Comparison of ENCODE assay signal across 8 mouse cellular contexts in genomic region chr12:52895672-52896460, GRCm38 (mm10).
DNase-seq lines count a peak whose midpoint lies in the region; ATAC-seq lines count a peak whose summit lies in the region.

No protein-coding gene starts in this region.

- H3K27ac ChIP-seq in embryonic facial prominence, embryonic 14.5 days (replicated peaks; ENCODE audit: low read depth, low read length): no peak overlapping the region
- peak overlapping the region; percentile 68 for H3K27ac ChIP-seq in heart, embryonic 15.5 days
- no peak overlapping the region for H3K27ac ChIP-seq in lung, embryonic 16.5 days (ENCODE audit: low read length)

- 25% methylated on average over 5 of the region's 6 CpGs for WGBS in embryonic facial prominence, embryonic 14.5 days
- WGBS in heart, embryonic 15.5 days: 19% methylated on average over 5 of the region's 6 CpGs
- 24% methylated on average over 5 of the region's 6 CpGs for WGBS in lung, embryonic 16.5 days

- H3K4me2 ChIP-seq in embryonic facial prominence, embryonic 14.5 days (ENCODE audit: low read depth, low read length): no peak overlapping the region
- peak overlapping the region; percentile 27; the same call in 1 of the 2 replicates for H3K4me2 ChIP-seq in heart, embryonic 15.5 days
- H3K4me2 ChIP-seq in lung, embryonic 16.5 days (ENCODE audit: low read depth, low read length): peak overlapping the region; percentile 34; the same call in 1 of the 2 replicates

- H3K4me1 ChIP-seq in embryonic facial prominence, embryonic 14.5 days (ENCODE audit: control insufficient read depth, insufficient read depth, low read length): no peaks in the 10 kb centered on the region; the same call in 1 of the 2 replicates
- H3K4me1 ChIP-seq in heart, embryonic 15.5 days (replicated peaks): peaks cover 35% of the 10 kb centered on the region
- no peaks in the 10 kb centered on the region; the same call in 1 of the 2 replicates for H3K4me1 ChIP-seq in lung, embryonic 16.5 days (replicated peaks; ENCODE audit: control insufficient read depth, insufficient read depth, low read length)

- H3K4me3 ChIP-seq in embryonic facial prominence, embryonic 14.5 days (ENCODE audit: low read depth, low read length): no peak overlapping the region
- H3K4me3 ChIP-seq in heart, embryonic 15.5 days: no peak overlapping the region
- 0 out of 2 replicates have a peak overlapping the region, but pooled peaks have one; percentile 16 for H3K4me3 ChIP-seq in lung, embryonic 16.5 days (ENCODE audit: low read length)

- no peak overlapping the region for H3K9ac ChIP-seq in embryonic facial prominence, embryonic 14.5 days (ENCODE audit: low read depth, low read length)
- H3K9ac ChIP-seq in heart, embryonic 15.5 days: no peak overlapping the region
- no peak overlapping the region for H3K9ac ChIP-seq in lung, embryonic 16.5 days (ENCODE audit: low read length)

- peak; percentile 76 for DNase-seq in ES-CJ7 (ENCODE audit: low read depth, low spot score)
- peak; percentile 71 for DNase-seq in adrenal gland, postnatal 14 days
- peak; percentile 95 for DNase-seq in embryonic facial prominence, embryonic 14.5 days (ENCODE audit: low spot score)
- DNase-seq in kidney, postnatal 25 days: peak; percentile 51 to 63
- DNase-seq in retina, postnatal 7 days (ENCODE audit: low read depth, low spot score): peak; percentile 56

- no peaks in the 10 kb centered on the region for H3K9me3 ChIP-seq in embryonic facial prominence, embryonic 14.5 days (ENCODE audit: control insufficient read depth, low read length)
- no peaks in the 10 kb centered on the region for H3K9me3 ChIP-seq in heart, embryonic 15.5 days (replicated peaks)
- no peaks in the 10 kb centered on the region for H3K9me3 ChIP-seq in lung, embryonic 16.5 days (ENCODE audit: control insufficient read depth, low read length)

- H3K27me3 ChIP-seq in embryonic facial prominence, embryonic 14.5 days (replicated peaks; ENCODE audit: control insufficient read depth, insufficient read depth, low read length): no peaks in the 10 kb centered on the region
- no peaks in the 10 kb centered on the region for H3K27me3 ChIP-seq in heart, embryonic 15.5 days
- no peaks in the 10 kb centered on the region for H3K27me3 ChIP-seq in lung, embryonic 16.5 days (ENCODE audit: control insufficient read depth, insufficient read depth, low read depth, low read length)

- peak; percentile 89 for ATAC-seq in embryonic facial prominence, embryonic 14.5 days (ENCODE audit: low read depth)
- peak; percentile 63 for ATAC-seq in heart, embryonic 15.5 days (replicated peaks; ENCODE audit: insufficient number of reproducible peaks, insufficient read depth, low FRiP score, low read depth)
- ATAC-seq in lung, embryonic 16.5 days (ENCODE audit: low read depth): peak; percentile 75
- no peak for ATAC-seq in megakaryocyte-erythroid progenitor cell, adult 5-6 weeks (replicated peaks; ENCODE audit: low FRiP score, low TSS enrichment, poor library complexity, severe bottlenecking)

- no peaks in the 10 kb centered on the region for H3K36me3 ChIP-seq in embryonic facial prominence, embryonic 14.5 days (ENCODE audit: control insufficient read depth, insufficient read depth, low read length)
- no peaks in the 10 kb centered on the region; the same call in 1 of the 2 replicates for H3K36me3 ChIP-seq in heart, embryonic 15.5 days
- no peaks in the 10 kb centered on the region for H3K36me3 ChIP-seq in lung, embryonic 16.5 days (ENCODE audit: control insufficient read depth, insufficient read depth, low read length)
